Mouse (Mus musculus): ENCODE data around the gene Pla2g10.

- TF ChIP-seq GATA1 (IDR thresholded peaks at IDR 0.05; ENCODE audit: low read length) (no peak), TAL1 (IDR thresholded peaks at IDR 0.05; ENCODE audit: low read length) (no peak)
Measured at GRCm38 (mm10) chr16:13704676-13705075, 26.1 kb downstream of the Pla2g10 start.
